Mouse (Mus musculus): ENCODE measurements around the gene Adck1. TPM values are rescaled to one million over a fixed set of nuclear protein-coding genes. Genes with fewer than 3 reads are reported as not detected.

Gene Adck1
- polyA plus RNA-seq, 1 experiment from 2014 or later: 10.5 TPM

DNA sequence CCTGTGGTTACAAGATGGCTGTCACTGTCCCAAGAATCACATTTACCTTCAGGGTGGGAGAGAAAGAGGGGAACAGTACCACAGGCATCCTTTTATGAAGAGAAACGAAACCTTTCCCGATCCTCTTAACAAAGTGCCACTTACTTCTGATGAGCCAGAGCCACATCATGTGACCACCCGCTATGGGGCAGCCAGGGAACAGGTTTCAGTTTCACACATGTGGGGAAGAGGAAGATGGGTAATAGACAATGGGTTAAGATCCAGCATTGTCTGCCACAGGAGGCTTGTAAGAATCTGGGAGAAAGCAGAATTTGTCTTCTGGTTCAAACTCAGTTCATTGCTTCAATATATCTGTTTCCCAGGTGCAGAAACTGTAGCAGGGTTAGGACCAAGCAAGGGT lies 85.1 kb downstream of the Adck1 start:
- no peak overlapping the region for H3K4me2 ChIP-seq (replicated peaks; ENCODE audit: low read depth)
- no peaks in the 10 kb centered on the region for H3K9me3 ChIP-seq (ENCODE audit: control insufficient read depth, low read length)
- H3K27me3 ChIP-seq (ENCODE audit: control insufficient read depth, insufficient read depth, low read length): no peaks in the 10 kb centered on the region
- ATAC-seq (ENCODE audit: low FRiP score, low TSS enrichment) (no peak), DNase-seq (ENCODE audit: low spot score) (no peak)
- H3K4me3 ChIP-seq (ENCODE audit: low read depth, low read length): no peak overlapping the region
- WGBS: 82% methylated on average over 3 of the region's 3 CpGs
- H3K36me3 ChIP-seq (ENCODE audit: control insufficient read depth, insufficient read depth, low read length): peaks cover 3% of the 10 kb centered on the region
- H3K4me1 ChIP-seq (replicated peaks; ENCODE audit: control insufficient read depth, insufficient read depth): no peaks in the 10 kb centered on the region
- no peak for TF ChIP-seq EP300 (optimal IDR thresholded peaks at IDR 0.05)
- TF ChIP-seq CTCF (IDR thresholded peaks at IDR 0.05; ENCODE audit: low read depth): no peak
- no peak overlapping the region for H3K27ac ChIP-seq (replicated peaks)
- H3K9ac ChIP-seq (ENCODE audit: low read length): no peak overlapping the region

DNA sequence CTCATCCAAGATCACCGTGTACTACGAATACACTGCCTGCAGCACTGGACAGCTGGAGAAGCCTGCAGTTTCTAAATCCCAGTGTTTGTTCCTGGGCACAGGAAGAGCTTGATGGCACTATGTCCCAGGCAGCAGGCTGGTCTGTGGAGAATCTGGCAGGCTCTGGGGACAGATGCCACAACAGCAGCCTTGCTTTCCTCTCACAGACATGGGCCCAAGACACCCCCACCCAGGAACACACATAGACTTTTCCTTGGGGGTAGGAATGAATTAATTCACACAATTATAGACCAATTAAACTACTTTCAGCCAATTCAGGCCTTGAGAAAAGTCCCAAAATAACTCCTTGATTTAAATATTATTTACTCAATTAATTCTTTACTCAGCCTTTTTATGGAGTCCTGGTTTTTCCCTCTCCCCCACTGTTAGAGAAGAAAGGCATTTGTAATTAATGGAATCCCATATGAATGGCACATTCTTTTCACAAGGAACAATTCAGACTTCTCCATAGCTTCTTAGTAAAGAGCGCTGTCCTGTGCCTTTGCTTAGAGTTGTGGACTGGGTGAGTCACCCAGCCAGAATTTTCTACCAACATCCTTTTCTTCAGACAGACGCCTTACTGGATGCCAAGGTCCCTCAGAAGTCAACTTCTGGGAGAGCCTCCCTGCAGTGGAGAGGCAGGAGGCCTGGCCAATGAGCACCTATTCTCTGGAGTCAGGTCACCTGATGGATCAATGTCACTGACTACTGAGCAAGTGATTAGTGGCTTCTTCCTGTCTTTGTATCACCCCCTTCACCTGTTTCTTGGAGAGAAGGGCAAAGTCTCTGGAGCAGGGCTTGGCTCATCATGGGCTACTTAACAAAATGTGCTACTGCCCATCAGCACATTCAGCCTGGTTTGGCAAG lies 90.6 kb downstream of the Adck1 start:
- no peak for DNase-seq (ENCODE audit: low spot score)
- no peaks in the 10 kb centered on the region for H3K4me1 ChIP-seq (replicated peaks; ENCODE audit: control insufficient read depth, insufficient read depth)
- no peak overlapping the region for H3K27ac ChIP-seq (replicated peaks)
- TF ChIP-seq CTCF (IDR thresholded peaks at IDR 0.05; ENCODE audit: low read depth) (no peak), EP300 (optimal IDR thresholded peaks at IDR 0.05) (no peak)
- no peak overlapping the region for H3K4me2 ChIP-seq (replicated peaks; ENCODE audit: low read depth)
- no peak overlapping the region for H3K9ac ChIP-seq (ENCODE audit: low read length)
- no peak for ATAC-seq (ENCODE audit: low FRiP score, low TSS enrichment)
- no peaks in the 10 kb centered on the region for H3K9me3 ChIP-seq (ENCODE audit: control insufficient read depth, low read length)
- H3K4me3 ChIP-seq (ENCODE audit: low read depth, low read length): no peak overlapping the region
- 70% methylated on average over 4 of the region's 4 CpGs for WGBS
- H3K36me3 ChIP-seq (ENCODE audit: control insufficient read depth, insufficient read depth, low read length): peaks cover 3% of the 10 kb centered on the region
- H3K27me3 ChIP-seq (ENCODE audit: control insufficient read depth, insufficient read depth, low read length): no peaks in the 10 kb centered on the region

DNA sequence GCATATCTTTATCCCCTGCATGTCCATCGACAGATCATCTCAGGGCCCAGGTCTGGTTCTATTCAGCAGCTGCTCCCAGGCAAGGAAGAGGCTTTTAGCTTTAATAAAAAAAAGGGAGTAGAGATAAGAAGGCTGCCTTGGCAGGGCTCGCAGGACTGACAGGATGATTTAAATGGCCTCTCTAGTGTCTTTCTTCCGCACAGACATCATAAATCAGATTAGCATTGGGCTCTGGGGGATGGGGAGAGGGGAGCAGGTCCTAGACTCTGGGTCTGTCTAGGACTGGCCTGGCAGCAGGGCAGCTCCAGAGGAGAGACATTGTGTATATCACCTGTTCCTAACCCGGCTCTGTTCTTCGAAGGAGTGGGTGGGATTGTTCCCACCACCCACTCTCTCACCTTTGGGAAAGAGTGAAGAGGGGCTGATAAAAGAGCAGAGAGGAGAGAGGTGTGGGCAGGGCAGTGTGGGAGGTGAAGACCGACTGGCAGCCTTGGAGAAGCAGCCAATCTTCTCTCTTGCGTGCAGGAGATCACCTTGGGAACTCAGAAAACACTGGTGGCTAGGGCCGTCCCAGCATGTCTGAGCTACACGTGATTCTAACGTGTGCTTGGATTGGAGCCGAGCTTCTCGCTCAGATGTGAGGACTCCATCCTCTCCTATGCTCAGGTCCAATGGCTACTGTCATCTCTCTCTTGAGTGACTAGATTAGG lies 94.5 kb downstream of the Adck1 start:
- TF ChIP-seq EP300 (optimal IDR thresholded peaks at IDR 0.05): no peak
- TF ChIP-seq CTCF (IDR thresholded peaks at IDR 0.05; ENCODE audit: low read depth): no peak
- ATAC-seq (ENCODE audit: low FRiP score, low TSS enrichment) (peak; percentile 40), DNase-seq (ENCODE audit: low spot score) (no peak)
- WGBS: 61% methylated on average over 12 of the region's 12 CpGs
- Histone ChIP-seq H3K9me3 (ENCODE audit: control insufficient read depth, low read length) (no peaks in the 10 kb centered on the region), H3K9ac (ENCODE audit: low read length) (no peak overlapping the region), H3K36me3 (ENCODE audit: control insufficient read depth, insufficient read depth, low read length) (peaks cover 3% of the 10 kb centered on the region), H3K4me1 (replicated peaks; ENCODE audit: control insufficient read depth, insufficient read depth) (no peaks in the 10 kb centered on the region), H3K4me2 (replicated peaks; ENCODE audit: low read depth) (no peak overlapping the region), H3K4me3 (ENCODE audit: low read depth, low read length) (no peak overlapping the region), H3K27ac (replicated peaks) (no peak overlapping the region), H3K27me3 (ENCODE audit: control insufficient read depth, insufficient read depth, low read length) (no peaks in the 10 kb centered on the region)

DNA sequence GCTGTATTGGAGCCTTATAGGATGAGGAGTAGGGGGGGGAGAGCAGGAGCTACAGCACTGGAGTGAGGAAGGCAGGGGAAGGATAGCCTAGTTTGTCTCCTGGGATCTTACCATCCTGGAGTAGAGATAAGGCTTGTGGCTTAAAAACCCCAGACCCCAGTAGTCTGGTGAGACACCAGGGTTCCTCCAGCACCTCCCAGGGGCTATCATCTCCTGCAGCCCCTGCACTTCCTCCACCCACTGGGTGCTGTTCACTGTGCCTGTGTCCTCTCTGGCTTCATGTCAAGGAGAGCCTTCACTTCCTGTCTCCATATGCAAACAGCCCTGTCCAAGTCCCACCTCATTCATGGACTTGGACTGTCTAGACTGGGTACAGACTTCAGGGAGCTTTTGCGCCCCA lies 96.7 kb downstream of the Adck1 start:
- TF ChIP-seq EP300 (optimal IDR thresholded peaks at IDR 0.05) (no peak), CTCF (IDR thresholded peaks at IDR 0.05; ENCODE audit: low read depth) (no peak)
- H3K4me3 ChIP-seq (ENCODE audit: low read depth, low read length): no peak overlapping the region
- WGBS: 100% methylated on average over 1 of the region's 1 CpGs
- DNase-seq (ENCODE audit: low spot score) (no peak), ATAC-seq (ENCODE audit: low FRiP score, low TSS enrichment) (no peak)
- H3K9ac ChIP-seq (ENCODE audit: low read length): no peak overlapping the region
- no peak overlapping the region for H3K4me2 ChIP-seq (replicated peaks; ENCODE audit: low read depth)
- H3K9me3 ChIP-seq (ENCODE audit: control insufficient read depth, low read length): no peaks in the 10 kb centered on the region
- H3K4me1 ChIP-seq (replicated peaks; ENCODE audit: control insufficient read depth, insufficient read depth): no peaks in the 10 kb centered on the region
- H3K36me3 ChIP-seq (ENCODE audit: control insufficient read depth, insufficient read depth, low read length): peaks cover 3% of the 10 kb centered on the region; the same call in 1 of the 2 replicates
- no peak overlapping the region for H3K27ac ChIP-seq (replicated peaks)
- H3K27me3 ChIP-seq (ENCODE audit: control insufficient read depth, insufficient read depth, low read length): no peaks in the 10 kb centered on the region

DNA sequence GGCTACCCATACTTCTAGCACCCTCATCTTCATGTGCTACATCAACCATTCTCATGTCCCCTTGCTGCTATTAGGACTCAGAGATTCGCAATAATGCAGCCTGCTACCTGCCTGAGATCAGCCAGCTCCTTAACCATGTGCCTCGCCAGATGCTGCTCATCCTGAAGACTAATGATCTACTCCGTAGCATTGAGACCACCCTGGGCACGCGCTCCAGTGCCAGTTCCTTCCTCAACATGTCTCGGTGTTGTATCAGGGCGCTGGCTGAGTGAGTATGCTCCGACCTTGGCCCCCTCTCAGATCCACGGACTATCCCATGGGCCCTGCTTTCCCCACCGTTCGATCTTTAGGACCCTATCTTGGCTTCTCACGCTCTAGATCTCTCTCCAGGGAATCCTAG lies 98.6 kb downstream of the Adck1 start:
- no peak for DNase-seq (ENCODE audit: low spot score)
- no peak overlapping the region for H3K27ac ChIP-seq (replicated peaks)
- H3K9me3 ChIP-seq (ENCODE audit: control insufficient read depth, low read length): no peaks in the 10 kb centered on the region
- H3K4me3 ChIP-seq (ENCODE audit: low read depth, low read length): no peak overlapping the region
- no peak for TF ChIP-seq CTCF (IDR thresholded peaks at IDR 0.05; ENCODE audit: low read depth)
- TF ChIP-seq EP300 (optimal IDR thresholded peaks at IDR 0.05): no peak
- no peak overlapping the region for H3K4me2 ChIP-seq (replicated peaks; ENCODE audit: low read depth)
- peaks cover 3% of the 10 kb centered on the region; the same call in 1 of the 2 replicates for H3K36me3 ChIP-seq (ENCODE audit: control insufficient read depth, insufficient read depth, low read length)
- 95% methylated on average over 12 of the region's 12 CpGs for WGBS
- no peak for ATAC-seq (ENCODE audit: low FRiP score, low TSS enrichment)
- no peaks in the 10 kb centered on the region for H3K4me1 ChIP-seq (replicated peaks; ENCODE audit: control insufficient read depth, insufficient read depth)
- H3K9ac ChIP-seq (ENCODE audit: low read length): no peak overlapping the region
- H3K27me3 ChIP-seq (ENCODE audit: control insufficient read depth, insufficient read depth, low read length): no peaks in the 10 kb centered on the region

DNA sequence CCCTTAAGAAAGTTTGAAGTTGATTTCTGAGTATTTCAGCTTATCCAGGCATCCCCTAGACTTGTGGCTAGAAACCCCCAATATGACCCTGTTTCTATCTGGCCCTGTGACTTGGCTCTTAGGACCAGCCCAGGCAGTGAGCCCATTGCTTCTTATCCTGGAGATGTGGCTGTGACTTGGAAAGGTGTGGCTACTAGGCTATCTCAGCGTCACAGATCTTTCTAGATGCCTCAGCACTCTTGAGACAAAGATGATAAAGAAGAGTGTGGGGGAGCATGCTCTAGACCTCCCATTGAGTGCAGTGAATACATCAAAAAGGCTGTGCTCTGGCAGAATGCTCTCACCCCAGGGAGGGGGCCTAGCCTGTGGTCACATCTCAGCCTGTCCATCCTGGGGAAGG lies 99.1 kb downstream of the Adck1 start:
- H3K27me3 ChIP-seq (ENCODE audit: control insufficient read depth, insufficient read depth, low read length): no peaks in the 10 kb centered on the region

More for the DNA sequence above, 99.1 kb downstream of the Adck1 start:
- Histone ChIP-seq H3K36me3 (ENCODE audit: control insufficient read depth, insufficient read depth, low read length) (peaks cover 3% of the 10 kb centered on the region; the same call in 1 of the 2 replicates), H3K4me1 (replicated peaks; ENCODE audit: control insufficient read depth, insufficient read depth) (no peaks in the 10 kb centered on the region), H3K4me3 (ENCODE audit: low read depth, low read length) (no peak overlapping the region), H3K4me2 (replicated peaks; ENCODE audit: low read depth) (no peak overlapping the region), H3K27ac (replicated peaks) (no peak overlapping the region), H3K9ac (ENCODE audit: low read length) (no peak overlapping the region), H3K9me3 (ENCODE audit: control insufficient read depth, low read length) (no peaks in the 10 kb centered on the region)
- 86% methylated on average over 1 of the region's 1 CpGs for WGBS
- DNase-seq (ENCODE audit: low spot score) (no peak), ATAC-seq (ENCODE audit: low FRiP score, low TSS enrichment) (no peak)
- TF ChIP-seq EP300 (optimal IDR thresholded peaks at IDR 0.05) (no peak), CTCF (IDR thresholded peaks at IDR 0.05; ENCODE audit: low read depth) (no peak)

All from stomach, postnatal 0 days (tissue).